Mouse (Mus musculus) hindbrain, embryonic 13.5 days (tissue): ENCODE results near the gene Apmap. TPM values are rescaled to one million over a fixed set of nuclear protein-coding genes. Genes with fewer than 3 reads are reported as not detected.

ENCODE experiments used
- ATAC-seq: fragments of 200-750 bp; cut with Nextera tagmentation; 2 replicates; pipeline ENCODE4 v1.8.0; 2017; ENCODE audit warnings: moderate TSS enrichment; ENCODE audit not compliant: low FRiP score
- H3K27ac ChIP-seq: fragments of 300-500 bp; sonication (generic); 2 replicates; pipeline ENCODE4 v1.5.1; 2015; ENCODE audit warnings: inconsistent platforms, mild to moderate bottlenecking, moderate library complexity
- H3K27me3 ChIP-seq: fragments of 300-500 bp; sonication (generic); 2 replicates; pipeline ENCODE4 v1.6.1; 2015; ENCODE audit warnings: mild to moderate bottlenecking, inconsistent platforms
- H3K36me3 ChIP-seq: fragments of 300-500 bp; sonication (generic); 2 replicates; pipeline ENCODE4 v1.6.1; 2015; ENCODE audit warnings: mild to moderate bottlenecking, inconsistent platforms
- H3K4me1 ChIP-seq: fragments of 300-500 bp; sonication (generic); replicated peaks from 2 replicates; pipeline ENCODE4 v1.6.1; 2015; ENCODE audit warnings: inconsistent platforms
- H3K4me2 ChIP-seq: fragments of 300-500 bp; sonication (generic); 2 replicates; pipeline ENCODE4 v1.6.1; 2015; ENCODE audit warnings: inconsistent platforms, mild to moderate bottlenecking, moderate library complexity
- H3K4me3 ChIP-seq: fragments of 300-500 bp; sonication (generic); 2 replicates; pipeline ENCODE4 v1.5.1; 2015; ENCODE audit warnings: mild to moderate bottlenecking, inconsistent platforms
- H3K9ac ChIP-seq: fragments of 300-500 bp; sonication (generic); 2 replicates; pipeline ENCODE4 v1.6.1; 2015; ENCODE audit warnings: mild to moderate bottlenecking, inconsistent platforms
- H3K9me3 ChIP-seq: fragments of 300-500 bp; sonication (generic); 2 replicates; pipeline ENCODE4 v1.6.1; 2016; ENCODE audit warnings: inconsistent platforms
- WGBS: fragments of 180-500 bp; shearing (Covaris S2); methylation state at CpG from one replicate; pipeline ENCODE4 v1.1.7; 2015; 5-methylcytosine and 5-hydroxymethylcytosine counted together
- polyA plus RNA-seq: library from polyadenylated mRNA; unstranded; fragments of >200 nt; fragmentation: Nextera tagmentation; extraction: Ambion mirVana; gene quantifications from 2 replicates; pipeline ENCODE4 v1.2.1, GENCODE M21; 2015

Apmap gene
- polyA plus RNA-seq, 1 experiment from 2014 or later, result 42.9 TPM

- WGBS, result 70% methylated on average over 1 of the region's 1 CpGs
- ATAC-seq, result no peak
These were observed 1.3 kb downstream of the Apmap start for GRCm38 (mm10) chr2:150607086-150607485.

GRCm38 (mm10) chr2:150604802-150605201, 3.6 kb downstream of the Apmap start:
- WGBS, result 87% methylated on average over 2 of the region's 2 CpGs
- no peaks in the 10 kb centered on the region for H3K9me3 ChIP-seq

More at GRCm38 (mm10) chr2:150607086-150607485, 1.3 kb downstream of the Apmap start:
- Histone ChIP-seq H3K4me3 (peak overlapping the region; percentile 88), H3K4me2 (peak overlapping the region; percentile 77), H3K9ac (no peak overlapping the region), H3K4me1 (peaks cover 17% of the 10 kb centered on the region), H3K27me3 (no peaks in the 10 kb centered on the region), H3K36me3 (peaks cover 5% of the 10 kb centered on the region; the same call in 1 of the 2 replicates), H3K27ac (no peak overlapping the region), H3K9me3 (no peaks in the 10 kb centered on the region)

GRCm38 (mm10) chr2:150602166-150602565, 6.2 kb downstream of the Apmap start:
- Histone ChIP-seq H3K9me3 (no peaks in the 10 kb centered on the region), H3K4me2 (no peak overlapping the region), H3K4me3 (no peak overlapping the region), H3K27me3 (no peaks in the 10 kb centered on the region), H3K4me1 (peaks cover 3% of the 10 kb centered on the region), H3K27ac (no peak overlapping the region), H3K36me3 (peaks cover 16% of the 10 kb centered on the region), H3K9ac (no peak overlapping the region)
- no peak for ATAC-seq
- WGBS, result 89% methylated on average over 2 of the region's 2 CpGs

More at GRCm38 (mm10) chr2:150604802-150605201, 3.6 kb downstream of the Apmap start:
- Histone ChIP-seq H3K27me3 (no peaks in the 10 kb centered on the region), H3K36me3 (peaks cover 5% of the 10 kb centered on the region; the same call in 1 of the 2 replicates), H3K4me1 (peaks cover 17% of the 10 kb centered on the region), H3K27ac (no peak overlapping the region), H3K4me3 (no peak overlapping the region), H3K4me2 (no peak overlapping the region), H3K9ac (no peak overlapping the region)
- no peak for ATAC-seq

GRCm38 (mm10) chr2:150600263-150600662, 8.1 kb downstream of the Apmap start:
- H3K4me3 ChIP-seq, result no peak overlapping the region
- H3K27ac ChIP-seq, result no peak overlapping the region
- H3K9me3 ChIP-seq, result no peaks in the 10 kb centered on the region
- no peak overlapping the region for H3K4me2 ChIP-seq
- H3K36me3 ChIP-seq, result peaks cover 26% of the 10 kb centered on the region
- no peak overlapping the region for H3K9ac ChIP-seq
- WGBS, result 94% methylated on average over 2 of the region's 2 CpGs
- ATAC-seq, result no peak
- H3K4me1 ChIP-seq, result no peaks in the 10 kb centered on the region
- H3K27me3 ChIP-seq, result no peaks in the 10 kb centered on the region

- 90% methylated on average over 3 of the region's 3 CpGs for WGBS
- Histone ChIP-seq H3K27me3 (no peaks in the 10 kb centered on the region), H3K4me1 (no peaks in the 10 kb centered on the region), H3K36me3 (peaks cover 39% of the 10 kb centered on the region), H3K9ac (no peak overlapping the region), H3K4me3 (no peak overlapping the region), H3K4me2 (no peak overlapping the region), H3K9me3 (no peaks in the 10 kb centered on the region), H3K27ac (no peak overlapping the region)
- ATAC-seq, result no peak
These were observed 12.8 kb downstream of the Apmap start for GRCm38 (mm10) chr2:150595411-150596190.

GRCm38 (mm10) chr2:150589076-150589475, 19.3 kb downstream of the Apmap start:
- 79% methylated on average over 11 of the region's 11 CpGs for WGBS
- no peaks in the 10 kb centered on the region for H3K27me3 ChIP-seq
- H3K27ac ChIP-seq, result no peak overlapping the region
- no peak overlapping the region for H3K9ac ChIP-seq
- H3K9me3 ChIP-seq, result no peaks in the 10 kb centered on the region
- H3K4me3 ChIP-seq, result no peak overlapping the region
- ATAC-seq, result no peak
- no peaks in the 10 kb centered on the region for H3K4me1 ChIP-seq
- H3K4me2 ChIP-seq, result no peak overlapping the region
- peaks cover 70% of the 10 kb centered on the region for H3K36me3 ChIP-seq

- H3K27ac ChIP-seq, result no peak overlapping the region
- H3K9me3 ChIP-seq, result no peaks in the 10 kb centered on the region
- H3K27me3 ChIP-seq, result no peaks in the 10 kb centered on the region
- no peak overlapping the region for H3K4me2 ChIP-seq
- H3K9ac ChIP-seq, result no peak overlapping the region
- no peaks in the 10 kb centered on the region for H3K4me1 ChIP-seq
- WGBS, result 88% methylated on average over 1 of the region's 1 CpGs
- H3K4me3 ChIP-seq, result no peak overlapping the region
- ATAC-seq, result no peak
- H3K36me3 ChIP-seq, result peaks cover 33% of the 10 kb centered on the region
These were observed 28.7 kb downstream of the Apmap start for GRCm38 (mm10) chr2:150579628-150580027.

- no peak overlapping the region for H3K4me3 ChIP-seq
- no peaks in the 10 kb centered on the region for H3K4me1 ChIP-seq
- H3K27ac ChIP-seq, result no peak overlapping the region
- no peak overlapping the region for H3K9ac ChIP-seq
- peaks cover 23% of the 10 kb centered on the region for H3K36me3 ChIP-seq
- H3K27me3 ChIP-seq, result no peaks in the 10 kb centered on the region
- H3K9me3 ChIP-seq, result no peaks in the 10 kb centered on the region
- WGBS, result 87% methylated on average over 5 of the region's 5 CpGs
- no peak for ATAC-seq
- H3K4me2 ChIP-seq, result no peak overlapping the region
These were observed 29.8 kb downstream of the Apmap start for GRCm38 (mm10) chr2:150578603-150579002.

GRCm38 (mm10) chr2:150576256-150576655, 32.1 kb downstream of the Apmap start:
- Histone ChIP-seq H3K4me1 (no peaks in the 10 kb centered on the region), H3K27ac (no peak overlapping the region), H3K9ac (no peak overlapping the region), H3K27me3 (no peaks in the 10 kb centered on the region), H3K4me2 (no peak overlapping the region), H3K36me3 (peaks cover 9% of the 10 kb centered on the region; the same call in 1 of the 2 replicates), H3K4me3 (no peak overlapping the region), H3K9me3 (no peaks in the 10 kb centered on the region)
- ATAC-seq, result no peak
- WGBS, result 97% methylated on average over 1 of the region's 1 CpGs

- H3K27me3 ChIP-seq, result no peaks in the 10 kb centered on the region
- WGBS, result 98% methylated on average over 3 of the region's 3 CpGs
- no peaks in the 10 kb centered on the region for H3K4me1 ChIP-seq
- H3K4me2 ChIP-seq, result no peak overlapping the region
- ATAC-seq, result no peak
- H3K27ac ChIP-seq, result no peak overlapping the region
- no peak overlapping the region for H3K9ac ChIP-seq
- H3K4me3 ChIP-seq, result no peak overlapping the region
- no peaks in the 10 kb centered on the region for H3K9me3 ChIP-seq
- H3K36me3 ChIP-seq, result 0 out of 2 replicates have a peak, but pooled peaks cover 2% of the 10 kb centered on the region
These were observed 35.9 kb downstream of the Apmap start for GRCm38 (mm10) chr2:150572463-150572862.

- no peak for ATAC-seq
- Histone ChIP-seq H3K27ac (no peak overlapping the region), H3K27me3 (no peaks in the 10 kb centered on the region), H3K36me3 (no peaks in the 10 kb centered on the region), H3K9me3 (no peaks in the 10 kb centered on the region), H3K4me3 (no peak overlapping the region), H3K4me2 (no peak overlapping the region), H3K4me1 (no peaks in the 10 kb centered on the region), H3K9ac (no peak overlapping the region)
- 88% methylated on average over 2 of the region's 2 CpGs for WGBS
These were observed 37.6 kb downstream of the Apmap start for GRCm38 (mm10) chr2:150570761-150571160.

GRCm38 (mm10) chr2:150569847-150570590, 38.3 kb downstream of the Apmap start, which contains the start of gene Cst7:
Gene Cst7, plus strand, starts transcription at chr2:150570415.
- 85% methylated on average over 11 of the region's 11 CpGs for WGBS
- no peak for ATAC-seq

More at GRCm38 (mm10) chr2:150569847-150570590, 38.3 kb downstream of the Apmap start, which contains the start of gene Cst7:
- no peaks in the 10 kb centered on the region for H3K36me3 ChIP-seq
- H3K9me3 ChIP-seq, result no peaks in the 10 kb centered on the region
- H3K27me3 ChIP-seq, result no peaks in the 10 kb centered on the region
- H3K9ac ChIP-seq, result no peak within 1 kb of the TSS
- no peaks in the 10 kb centered on the region for H3K4me1 ChIP-seq
- no peak within 1 kb of the TSS for H3K27ac ChIP-seq
- H3K4me3 ChIP-seq, result no peak within 1 kb of the TSS
- no peak within 1 kb of the TSS for H3K4me2 ChIP-seq
